Mouse (Mus musculus) liver, postnatal 0 days (tissue): Measurements from ENCODE around the gene Tpt1.

Experiments used
- CTCF ChIP-seq: sonication (generic); IDR thresholded peaks from 2 replicates; pipeline ENCODE4 v1.5.1; 2016; ENCODE audit warnings: antibody characterized with exemption, low read depth
- EP300 ChIP-seq: IDR thresholded peaks from 2 replicates; pipeline ENCODE4 v1.6.1; 2016; ENCODE audit warnings: antibody characterized with exemption, low read depth, mild to moderate bottlenecking

DNA sequence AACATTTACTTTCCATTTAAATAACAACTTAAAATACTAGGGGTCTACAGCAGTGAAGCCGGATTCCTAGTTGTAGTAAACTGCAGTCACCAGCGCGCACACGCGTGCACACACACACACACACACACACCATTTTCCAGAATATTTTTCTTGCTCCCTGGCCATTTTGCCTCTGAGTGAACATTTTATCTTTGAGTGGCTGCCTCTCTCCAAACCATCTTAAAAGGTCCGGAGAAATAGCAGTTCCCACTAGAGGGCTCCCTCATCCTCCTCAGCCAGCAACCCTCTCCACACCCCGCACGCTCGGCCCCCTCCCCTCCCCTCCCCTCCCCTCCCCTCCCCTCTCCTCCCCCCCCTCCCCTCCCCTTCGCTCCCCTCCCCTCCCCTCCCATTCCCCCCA is 25.7 kb downstream of the Tpt1 start:
- no peak for TF ChIP-seq EP300
- TF ChIP-seq CTCF = peak; percentile 38
